Mouse (Mus musculus) adrenal gland, postnatal 14 days (tissue): Measurements from ENCODE around the gene Gabrq. TPM values are rescaled to one million over a fixed set of nuclear protein-coding genes. Genes with fewer than 3 reads are reported as not detected.

Source experiments
- DNase-seq: peaks from one replicate; pipeline ENCODE4 v3.0.0; 2021; ENCODE audit warnings: mixed read lengths
- long read RNA-seq, 2 experiments: library from polyadenylated mRNA; stranded (forward); transcript quantifications; one replicate each; pipeline ENCODE4 v2.0.0; 2021
- total RNA-seq: library from RNA; stranded (reverse); gene quantifications from 2 replicates; pipeline ENCODE4 v1.2.3, GENCODE M21; 2021

The Gabrq gene
- total RNA-seq: 0.11 TPM in 1 of 2 replicates, not detected in the other
- long read RNA-seq, experiment 1: 0 reads
- long read RNA-seq, experiment 2: 0 reads

DNA sequence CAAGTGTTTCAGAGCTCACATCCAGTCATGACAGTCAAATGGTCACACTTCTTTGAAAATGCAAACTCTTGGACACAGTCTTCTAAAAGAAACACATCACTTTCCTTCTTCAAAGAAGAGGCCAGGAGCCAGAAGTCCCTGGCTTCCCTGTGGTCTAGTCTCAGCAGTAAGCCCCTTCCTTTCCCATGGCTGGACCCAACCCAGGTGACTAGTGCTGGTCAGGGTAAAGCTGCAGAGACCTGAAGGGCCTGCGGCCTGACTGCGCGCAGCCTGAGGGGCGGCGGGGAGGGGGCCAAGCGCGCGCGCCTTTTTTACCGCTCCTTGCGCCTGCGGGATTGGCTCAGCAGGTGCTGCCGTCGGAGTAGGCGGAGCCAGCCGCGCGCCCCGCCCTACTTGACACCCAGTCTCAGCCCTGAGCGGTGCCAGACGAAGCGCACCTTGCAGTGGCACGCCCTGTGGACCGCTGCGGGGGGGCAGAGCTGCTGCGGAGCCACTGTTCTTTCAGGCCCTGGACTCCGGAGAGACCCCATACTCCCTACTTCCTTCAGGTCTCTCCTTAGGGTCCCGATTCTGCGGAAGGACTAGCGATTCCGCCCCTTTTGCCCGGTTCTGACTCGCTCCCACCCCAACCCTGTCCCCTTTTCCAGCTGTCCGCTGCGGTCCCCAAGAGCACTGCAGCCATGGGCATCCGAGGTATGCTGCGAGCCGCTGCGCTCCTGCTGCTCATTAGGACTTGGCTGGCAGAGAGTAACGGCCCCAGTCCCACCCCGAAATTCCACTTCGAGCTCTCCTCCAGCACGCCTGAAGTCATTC, at the start of gene Gabrq:
Gene Gabrq, plus strand, starts transcription at position 403 of the 813 bp plus-strand sequence.
- peak; percentile 34 for DNase-seq

DNA sequence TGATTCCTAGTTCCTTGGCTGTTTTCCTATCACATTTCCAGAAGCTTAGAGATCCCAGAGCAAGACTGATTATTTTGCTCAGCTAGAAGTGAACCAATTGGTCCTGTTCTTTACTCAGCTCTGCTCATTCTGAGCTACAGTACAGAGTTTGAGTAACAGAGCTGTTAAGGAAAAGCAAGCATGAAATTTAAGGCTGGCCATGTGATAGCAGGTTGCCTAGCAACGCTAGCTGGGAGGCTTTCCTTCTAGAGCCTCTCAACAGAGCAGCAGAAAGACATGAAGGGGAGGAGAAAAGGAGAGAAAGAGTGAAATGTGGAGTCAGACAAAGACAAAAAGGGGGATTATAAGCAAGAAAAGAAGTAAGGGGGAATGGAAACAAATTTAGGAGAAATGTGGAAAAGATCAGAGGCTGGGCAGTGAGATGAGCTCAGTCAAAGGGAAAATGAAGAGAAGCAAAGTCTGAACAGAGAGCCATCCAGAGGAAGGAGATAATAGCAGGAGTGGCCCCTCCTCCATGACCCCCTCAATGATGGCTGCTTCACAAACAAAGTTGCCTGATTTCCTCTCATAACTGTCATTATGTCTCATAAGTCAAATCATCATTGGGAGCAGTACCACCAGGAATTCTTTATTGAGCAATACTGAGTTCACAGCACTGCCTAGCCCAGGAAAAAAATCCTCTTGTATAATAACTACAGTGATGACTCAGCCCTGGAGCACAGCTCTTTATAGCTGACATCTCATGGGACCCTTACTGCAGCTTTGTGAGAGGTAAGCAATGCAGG, 36.0 kb upstream of the Gabrq start:
- no peak for DNase-seq

DNA sequence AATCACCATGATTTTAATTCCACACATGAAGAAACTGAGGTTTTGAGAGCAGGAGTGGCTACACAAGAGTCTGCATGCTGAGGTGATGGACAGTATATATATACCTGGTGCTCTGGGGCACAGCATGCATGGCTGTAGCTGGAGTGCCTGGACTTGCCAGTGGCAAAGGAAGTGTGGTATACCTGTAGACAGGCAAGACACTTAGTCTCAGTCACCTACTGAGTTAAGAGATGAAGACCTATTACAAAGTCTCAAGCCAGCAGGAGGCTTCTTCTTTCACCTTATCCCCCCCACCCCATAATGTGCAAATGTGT, 35.5 kb upstream of the Gabrq start:
- no peak for DNase-seq

DNA sequence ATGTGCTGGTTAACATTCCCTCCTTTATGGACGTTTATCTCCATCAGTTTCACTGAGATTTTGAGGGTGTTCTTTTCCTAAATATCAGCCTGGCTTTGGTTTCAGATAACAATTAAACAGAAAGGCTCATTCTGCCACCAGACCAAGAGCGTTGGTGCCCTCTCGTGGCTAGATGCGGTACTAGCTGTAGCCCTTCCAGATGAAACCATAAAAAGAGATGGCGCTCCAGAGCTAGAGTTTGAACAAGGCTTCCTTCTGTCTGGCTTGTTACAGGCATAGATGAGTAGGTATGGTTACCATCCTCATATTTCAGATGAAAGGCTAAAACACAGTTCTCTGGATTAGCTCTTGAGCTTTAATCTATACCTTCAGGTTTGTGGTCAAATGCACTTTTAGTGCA, 5.4 kb upstream of the Gabrq start:
- peak; percentile 77 for DNase-seq

DNA sequence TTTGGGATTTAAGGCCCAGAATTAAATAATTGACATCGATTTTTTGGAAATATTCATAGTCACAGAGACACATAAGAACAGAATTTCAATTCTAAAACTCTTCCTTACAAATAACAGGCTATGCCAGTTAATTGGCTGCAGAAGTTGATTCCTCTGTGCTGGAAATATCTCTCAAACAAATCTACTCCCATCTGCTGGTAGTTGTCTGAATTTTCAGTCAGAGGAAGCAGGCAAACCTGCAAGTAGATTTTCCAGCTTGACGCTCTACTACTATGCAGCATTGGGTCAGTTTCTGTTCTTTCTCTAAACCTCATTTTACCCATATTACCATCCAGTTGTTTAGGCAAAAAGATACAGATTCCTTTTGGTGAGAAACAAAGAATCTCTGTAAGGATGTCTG, 1.7 kb upstream of the Gabrq start:
- no peak for DNase-seq

DNA sequence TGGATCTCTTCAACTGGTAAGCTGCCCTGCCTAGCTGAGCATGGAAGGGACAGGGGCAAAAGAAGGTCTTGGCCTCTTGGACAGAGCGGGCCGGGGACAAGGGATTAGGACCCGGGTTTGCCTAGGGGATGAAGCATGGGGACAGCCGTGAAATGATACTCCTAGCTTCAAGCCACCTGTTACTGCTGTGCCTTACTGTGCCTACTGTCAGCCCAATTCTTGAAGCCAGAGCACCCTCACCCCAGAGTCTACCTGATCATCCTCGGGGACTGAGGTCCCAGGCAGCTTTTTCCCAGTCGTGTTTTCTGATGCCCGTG, 569 bp downstream of the Gabrq start:
- no peak for DNase-seq

Other genes starting within 250 kb of the Gabrq start
- gene Gabra3, start 168.3 kb upstream of the Gabrq start, total RNA-seq: 1.3 and 1.7 TPM in 2 replicates
- gene Cetn2, start 93.2 kb downstream of the Gabrq start, total RNA-seq: 34.6 and 38.7 TPM in 2 replicates
- 21.4 and 29.1 TPM in 2 replicates for gene Nsdhl, start 93.4 kb downstream of the Gabrq start, total RNA-seq
- gene Zfp185, start 162.2 kb downstream of the Gabrq start, total RNA-seq: 2.6 and 4.7 TPM in 2 replicates
- 0.15 and 0.38 TPM in 2 replicates for gene Pnma5, start 211.9 kb downstream of the Gabrq start, total RNA-seq
- gene Pnma3, start 239.6 kb downstream of the Gabrq start, total RNA-seq: 0.11 and 0.38 TPM in 2 replicates